Mouse (Mus musculus): ENCODE data around the gene Wars2.

Wars2 gene

DNA sequence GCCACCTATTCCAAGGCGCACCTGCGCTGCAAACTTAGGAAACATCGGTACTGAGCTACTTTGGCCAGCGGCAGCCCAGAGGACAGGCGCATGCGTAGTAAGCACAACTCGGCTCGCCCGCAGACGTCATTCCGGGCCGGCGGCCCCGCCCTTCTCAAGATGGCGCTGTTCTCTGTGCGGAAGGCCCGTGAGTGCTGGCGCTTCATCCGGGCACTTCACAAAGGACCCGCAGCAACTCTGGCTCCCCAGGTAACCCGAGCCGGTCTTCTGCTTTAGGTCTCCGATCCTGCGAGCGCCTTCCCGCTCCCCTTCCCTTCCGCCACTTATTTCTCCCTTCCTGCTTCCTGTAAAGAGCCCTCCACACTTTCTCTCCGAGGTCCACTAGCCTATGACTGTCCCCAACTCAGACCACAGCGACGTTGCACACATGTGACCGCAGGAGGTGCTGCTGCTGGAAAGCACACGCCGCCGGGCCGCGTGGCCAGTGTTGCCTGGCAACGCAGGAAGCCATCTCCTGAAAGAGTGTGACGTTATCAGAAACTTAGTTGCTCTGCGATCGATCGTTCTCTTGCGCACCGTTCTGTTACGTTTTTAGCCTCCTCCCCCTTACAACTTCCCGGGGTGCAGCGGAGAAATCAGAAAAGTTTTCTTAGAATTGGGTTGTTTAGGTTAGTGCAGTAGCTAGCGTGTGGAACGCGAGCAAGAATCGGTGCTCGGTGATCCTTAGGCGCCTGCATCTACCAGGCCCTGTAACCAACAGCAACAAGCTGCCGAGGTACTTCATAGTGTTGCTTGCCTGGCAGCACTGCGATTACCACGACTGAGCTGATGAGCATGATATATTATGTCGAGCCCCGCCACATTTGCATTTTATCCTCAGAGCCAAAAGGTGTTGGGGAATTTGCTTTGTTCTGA is at the start of gene Wars2:
Gene Wars2, plus strand, starts transcription at position 129 of the 915 bp plus-strand sequence.
- CTCF ChIA-PET, result interaction anchor here in 1 of 4 experiments (0.6 kb wide), 1 partner anchor 24 kb away, joined by 3 read pairs; no protein-coding TSS in a partner anchor
- POLR2A ChIA-PET, result interaction anchor here in 2 of 4 experiments (0.7 to 2.0 kb wide), 11 partner anchors 9 to 1348 kb away, joined by 3 to 10 read pairs (median 4); no protein-coding TSS in a partner anchor

- ChIA-PET CTCF (no interaction called here), POLR2A (interaction anchor here in 1 of 4 experiments (0.6 kb wide), 1 partner anchor 703 kb away, joined by 3 read pairs; no protein-coding TSS in a partner anchor)
These were observed 44.1 kb upstream of the Wars2 start for GRCm38 (mm10) chr3:99096816-99097215.

DNA sequence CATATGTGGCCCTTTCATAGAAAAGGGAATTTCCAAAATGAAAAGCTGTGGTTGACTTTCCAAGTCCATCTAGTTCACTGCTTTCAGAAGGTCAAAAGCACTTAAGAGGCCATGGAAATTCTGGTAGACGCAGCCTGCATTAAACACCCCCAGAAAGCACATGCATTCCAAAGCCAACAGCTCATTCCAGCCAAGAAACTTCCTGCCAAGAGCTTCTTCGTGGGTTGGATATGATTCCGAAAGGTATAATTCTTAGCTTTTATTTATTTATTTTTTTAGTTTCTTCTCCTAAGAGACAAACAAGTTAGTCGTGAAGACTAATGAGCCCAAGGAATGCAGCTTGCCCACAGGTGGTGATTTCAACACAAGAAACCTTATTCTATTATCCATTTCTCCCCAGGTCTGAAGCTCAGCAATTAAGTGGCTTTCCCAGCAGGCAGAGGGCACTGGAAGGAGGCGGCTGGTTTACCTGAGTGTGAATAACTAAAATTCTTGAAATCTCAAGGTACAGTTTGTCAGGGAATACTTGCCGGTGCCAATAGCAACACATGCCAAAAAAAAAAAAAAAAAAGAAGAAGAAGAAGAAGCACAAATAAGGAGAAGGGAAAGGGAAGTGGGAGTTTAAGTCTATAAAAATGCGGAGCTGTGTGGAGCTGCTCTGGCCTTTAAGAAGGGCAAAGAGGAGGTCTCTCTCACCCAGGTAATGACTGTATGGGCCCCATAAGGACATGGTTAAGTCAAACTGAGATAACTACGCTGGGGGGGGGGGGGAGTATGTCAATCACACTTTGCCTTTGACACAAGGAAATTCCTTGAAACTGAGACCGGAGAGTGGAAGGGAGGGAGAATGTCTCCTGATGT is 30.3 kb upstream of the Wars2 start:
- ChIA-PET CTCF (interaction anchor here in 1 of 4 experiments (0.6 kb wide), 1 partner anchor 190 kb away, joined by 4 read pairs; no protein-coding TSS in a partner anchor), POLR2A (interaction anchor here in 1 of 4 experiments (0.8 kb wide), 1 partner anchor 1749 kb away, joined by 4 read pairs; no protein-coding TSS in a partner anchor)

- CTCF ChIA-PET, result interaction anchor here in 1 of 4 experiments (0.6 kb wide), 1 partner anchor 189 kb away, joined by 4 read pairs; no protein-coding TSS in a partner anchor
- POLR2A ChIA-PET, result interaction anchor here in 1 of 4 experiments (0.8 kb wide), 1 partner anchor 1749 kb away, joined by 4 read pairs; no protein-coding TSS in a partner anchor
These were observed 29.7 kb upstream of the Wars2 start for GRCm38 (mm10) chr3:99111214-99111608.

GRCm38 (mm10) chr3:99113266-99113837 is 27.5 kb upstream of the Wars2 start:
- CTCF ChIA-PET, result no interaction called here
- POLR2A ChIA-PET, result interaction anchor here in 1 of 4 experiments (0.5 kb wide), 1 partner anchor 57 kb away, joined by 3 read pairs; no protein-coding TSS in a partner anchor

GRCm38 (mm10) chr3:99120942-99121341 is 19.9 kb upstream of the Wars2 start:
- ChIA-PET POLR2A (interaction anchor here in 1 of 4 experiments (1.4 kb wide), 1 partner anchor 20 kb away, joined by 3 read pairs; the partner anchor contains the start of gene Wars2), CTCF (no interaction called here)

- ChIA-PET CTCF (no interaction called here), POLR2A (no interaction called here)
These were observed 10.3 kb upstream of the Wars2 start for GRCm38 (mm10) chr3:99130521-99130920.

- ChIA-PET POLR2A (interaction anchor here in 1 of 4 experiments (1.6 kb wide), 1 partner anchor 9 kb away, joined by 4 read pairs; the partner anchor contains the start of gene Wars2), CTCF (no interaction called here)
These were observed 8.9 kb upstream of the Wars2 start for GRCm38 (mm10) chr3:99131973-99132372.

DNA sequence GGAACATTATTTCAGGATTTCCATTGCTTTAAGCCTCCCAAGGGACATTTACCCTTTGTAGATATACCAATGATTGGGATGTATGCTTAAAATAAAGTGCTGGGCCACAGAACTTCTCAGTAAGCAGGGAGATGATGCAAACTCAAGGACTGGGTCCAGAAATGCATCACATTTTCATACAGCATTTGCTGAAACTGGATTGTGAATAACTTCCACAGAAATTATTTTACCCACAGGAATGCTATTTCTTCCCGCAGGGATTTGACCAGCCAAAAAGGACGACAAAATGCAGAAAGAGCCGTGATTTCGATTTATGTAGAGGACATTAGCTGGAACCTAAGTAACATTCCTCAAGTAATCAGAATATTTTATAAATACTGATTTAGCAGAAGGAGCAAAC is 7.0 kb upstream of the Wars2 start:
- POLR2A ChIA-PET, result no interaction called here
- CTCF ChIA-PET, result no interaction called here

GRCm38 (mm10) chr3:99147886-99148285 is 7.0 kb downstream of the Wars2 start:
- ChIA-PET CTCF (no interaction called here), POLR2A (no interaction called here)

DNA sequence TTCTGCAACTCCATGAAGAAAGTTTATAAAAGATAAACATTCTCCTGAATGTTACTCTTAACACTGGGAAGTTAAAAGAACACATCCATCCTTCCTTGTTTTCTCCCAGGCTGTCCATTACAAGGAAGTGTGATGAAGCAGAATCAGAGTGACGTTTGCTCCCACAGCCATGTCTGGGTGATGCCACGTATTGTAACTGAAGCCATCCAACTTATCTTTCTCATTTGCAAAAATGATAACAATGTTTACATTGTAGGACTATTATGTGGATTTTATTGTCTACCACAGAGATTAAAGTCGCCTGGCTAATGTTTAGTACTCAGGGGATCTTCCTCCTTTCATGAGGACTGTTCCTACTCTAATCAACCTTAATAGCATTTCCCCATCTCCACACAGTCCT is 8.2 kb downstream of the Wars2 start:
- ChIA-PET POLR2A (interaction anchor here in 1 of 4 experiments (0.7 kb wide), 1 partner anchor 14 kb away, joined by 5 read pairs; no protein-coding TSS in a partner anchor), CTCF (no interaction called here)

- POLR2A ChIA-PET, result no interaction called here
- CTCF ChIA-PET, result no interaction called here
These were observed 15.4 kb downstream of the Wars2 start for GRCm38 (mm10) chr3:99156286-99156685.

DNA sequence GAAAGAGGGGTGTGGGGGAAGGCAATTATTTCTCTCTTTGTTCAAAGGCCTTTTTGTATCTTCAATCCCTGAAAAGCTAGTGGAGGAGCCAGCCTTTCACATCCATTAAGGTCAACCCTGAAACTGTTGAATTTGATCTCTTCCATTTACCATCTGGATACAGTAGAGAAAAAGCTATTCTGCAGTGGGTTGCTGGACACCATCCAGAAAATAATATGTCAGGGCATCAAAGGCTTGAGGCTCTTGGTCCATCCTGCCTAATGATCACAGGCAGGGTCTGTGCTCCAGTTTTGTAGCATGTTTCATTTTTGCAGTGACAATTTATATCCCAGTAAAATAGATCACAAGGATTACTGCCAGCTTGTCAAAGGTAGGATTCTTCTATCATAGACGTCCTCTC is 16.1 kb downstream of the Wars2 start:
- ChIA-PET POLR2A (no interaction called here), CTCF (no interaction called here)

GRCm38 (mm10) chr3:99157451-99158015 is 16.7 kb downstream of the Wars2 start:
- ChIA-PET POLR2A (interaction anchor here in 1 of 4 experiments (1.0 kb wide), 1 partner anchor 17 kb away, joined by 4 read pairs; the partner anchor contains the start of gene Wars2), CTCF (no interaction called here)

DNA sequence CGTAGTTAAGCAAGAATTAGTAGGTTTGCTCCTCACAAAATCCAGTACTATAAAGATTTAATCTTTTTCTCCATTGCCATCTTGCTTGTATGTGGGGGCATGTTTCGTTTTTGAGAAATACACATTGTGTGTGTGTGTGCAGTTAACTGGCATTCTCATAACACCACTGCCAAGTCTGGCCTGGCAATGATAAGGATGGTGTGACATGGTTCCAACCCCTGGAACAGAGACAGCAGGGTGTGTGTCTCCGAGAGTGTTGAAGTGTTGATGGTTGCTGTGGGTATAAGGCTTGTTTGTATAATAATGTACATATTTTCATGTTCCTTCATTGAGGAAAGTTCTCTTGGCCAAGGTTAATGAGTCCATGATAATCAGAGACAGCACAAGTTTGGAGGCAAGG is 19.1 kb downstream of the Wars2 start:
- POLR2A ChIA-PET, result no interaction called here
- CTCF ChIA-PET, result no interaction called here

- ChIA-PET POLR2A (no interaction called here), CTCF (no interaction called here)
These were observed 21.3 kb downstream of the Wars2 start for GRCm38 (mm10) chr3:99162191-99162590.

DNA sequence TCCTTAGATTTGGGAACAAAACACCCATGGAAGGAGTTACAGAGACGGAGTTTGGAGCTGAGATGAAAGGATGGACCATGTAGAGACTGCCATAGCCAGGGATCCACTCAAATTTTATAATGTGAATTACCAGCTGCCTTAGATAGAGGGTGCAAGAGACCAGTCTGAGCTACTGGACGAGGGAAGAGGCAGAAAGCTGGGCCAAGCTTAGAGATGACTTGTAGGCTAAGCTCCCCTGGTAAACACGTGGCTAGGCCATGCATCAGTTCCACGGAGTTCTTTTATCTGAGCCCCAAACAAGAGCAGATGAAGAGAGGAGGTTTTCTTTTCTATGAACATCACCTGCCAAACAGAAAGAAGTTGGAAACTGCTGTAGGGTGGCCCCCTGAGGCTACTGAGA is 26.9 kb downstream of the Wars2 start:
- CTCF ChIA-PET, result no interaction called here
- POLR2A ChIA-PET, result no interaction called here

GRCm38 (mm10) chr3:99173178-99173577 is 32.3 kb downstream of the Wars2 start:
- CTCF ChIA-PET, result no interaction called here
- POLR2A ChIA-PET, result no interaction called here

DNA sequence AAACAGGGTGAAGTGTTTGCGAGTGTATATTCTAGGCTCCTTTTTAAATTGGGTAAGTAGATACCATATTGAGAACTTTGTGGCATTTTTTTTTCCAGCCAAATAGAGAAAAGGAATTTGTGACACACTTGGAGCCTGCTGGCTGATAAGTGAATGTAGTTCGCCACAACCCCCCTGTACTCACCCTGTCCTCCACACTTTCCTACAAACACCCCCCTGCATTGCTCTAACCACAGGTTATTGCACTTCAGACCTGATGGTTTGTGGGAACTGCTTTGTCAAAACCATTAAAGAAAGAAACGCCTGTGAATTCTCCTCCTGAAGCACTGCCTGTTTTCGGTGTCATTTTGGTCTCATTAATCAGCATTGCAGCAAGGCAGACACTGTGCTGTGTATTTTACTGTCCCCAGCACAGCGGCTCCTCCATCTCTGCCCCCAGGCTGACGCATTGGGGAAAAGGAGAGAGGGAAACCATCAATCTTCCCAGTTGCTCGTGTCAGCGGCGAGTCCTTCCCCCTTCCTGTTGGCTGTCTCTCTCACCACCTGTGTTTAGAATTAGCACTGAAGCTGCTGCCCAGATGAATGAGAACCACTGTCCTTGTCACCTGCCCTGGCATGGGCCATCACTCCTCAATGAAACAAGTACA is 33.9 kb downstream of the Wars2 start:
- POLR2A ChIA-PET, result no interaction called here
- CTCF ChIA-PET, result no interaction called here
